Mouse (Mus musculus) midbrain, postnatal 0 days (tissue): Measurements from ENCODE around the gene Tmem240. TPM values are rescaled to one million over a fixed set of nuclear protein-coding genes. Genes with fewer than 3 reads are reported as not detected.

Experiments used
- ATAC-seq: fragments of 200-750 bp; cut with Nextera tagmentation; 2 replicates; pipeline ENCODE4 v1.8.0; 2017; ENCODE audit warnings: moderate number of reproducible peaks, mild to moderate bottlenecking, moderate TSS enrichment, moderate library complexity; ENCODE audit not compliant: low FRiP score
- DNase-seq: peaks from one replicate; pipeline ENCODE4 v3.0.0-alpha.2; 2015; ENCODE audit warnings: low spot score
- H3K27ac ChIP-seq: fragments of 300-500 bp; sonication (generic); 2 replicates; pipeline ENCODE4 v1.5.1; 2014; ENCODE audit warnings: low read depth, mild to moderate bottlenecking, low read length, mixed read lengths
- H3K27me3 ChIP-seq: fragments of 300-500 bp; sonication (generic); 2 replicates; pipeline ENCODE4 v1.6.1; 2014; ENCODE audit warnings: low read length, control low read depth, mixed read lengths; ENCODE audit not compliant: insufficient read depth
- H3K36me3 ChIP-seq: fragments of 300-500 bp; sonication (generic); 2 replicates; pipeline ENCODE4 v1.6.1; 2014; ENCODE audit warnings: low read length, control low read depth, mixed read lengths; ENCODE audit not compliant: insufficient read depth
- H3K4me1 ChIP-seq: fragments of 300-500 bp; sonication (generic); 2 replicates; pipeline ENCODE4 v1.6.1; 2014; ENCODE audit warnings: mild to moderate bottlenecking, control low read depth, antibody characterized with exemption, low read length, mixed read lengths; ENCODE audit not compliant: insufficient read depth
- H3K4me2 ChIP-seq: fragments of 300-500 bp; sonication (generic); 2 replicates; pipeline ENCODE4 v1.6.1; 2014; ENCODE audit warnings: low read depth, mild to moderate bottlenecking, low read length, mixed read lengths; ENCODE audit not compliant: poor library complexity, severe bottlenecking
- H3K4me3 ChIP-seq: fragments of 300-500 bp; sonication (generic); 2 replicates; pipeline ENCODE4 v1.5.1; 2014; ENCODE audit warnings: low read depth, mild to moderate bottlenecking, low read length, moderate library complexity
- H3K9ac ChIP-seq: fragments of 300-500 bp; sonication (generic); replicated peaks from 2 replicates; pipeline ENCODE4 v1.6.1; 2014; ENCODE audit warnings: mild to moderate bottlenecking, low read length, moderate library complexity, mixed read lengths; ENCODE audit not compliant: poor library complexity, severe bottlenecking
- H3K9me3 ChIP-seq: fragments of 300-500 bp; sonication (generic); 2 replicates; pipeline ENCODE4 v1.6.1; 2016; ENCODE audit warnings: low read length, control low read depth
- CTCF ChIP-seq: IDR thresholded peaks from 2 replicates; pipeline ENCODE4 v1.5.1; 2016; ENCODE audit warnings: antibody characterized with exemption, mild to moderate bottlenecking
- WGBS: fragments of 180-500 bp; shearing (Covaris S2); extraction: QIAGEN DNeasy Blood & Tissue Kit; methylation state at CpG from one replicate; pipeline ENCODE4 v1.1.7; 2014; 5-methylcytosine and 5-hydroxymethylcytosine counted together
- polyA plus RNA-seq: library from polyadenylated mRNA; unstranded; fragments of >200 nt; fragmentation: Nextera tagmentation; extraction: Ambion mirVana; gene quantifications from 2 replicates; pipeline ENCODE4 v1.2.1, GENCODE M21; 2015
- total RNA-seq: library from RNA; depleted of rRNA; stranded (reverse); fragments of >200 nt; gene quantifications from 2 replicates; pipeline ENCODE4 v1.2.3, GENCODE M21; 2014

Gene Tmem240
- total and polyA plus RNA-seq, 2 experiments from 2014 or later = 34.9 to 78.0 TPM

GRCm38 (mm10) chr4:155761356-155762099 lies 26.9 kb downstream of the Tmem240 start:
- H3K27ac ChIP-seq = no peak overlapping the region
- peaks cover 10% of the 10 kb centered on the region for H3K4me1 ChIP-seq
- H3K9ac ChIP-seq = peak overlapping the region; percentile 56
- no peak for TF ChIP-seq CTCF
- no peaks in the 10 kb centered on the region for H3K27me3 ChIP-seq
- DNase-seq = no peak
- no peaks in the 10 kb centered on the region for H3K36me3 ChIP-seq
- H3K9me3 ChIP-seq = no peaks in the 10 kb centered on the region
- peak overlapping the region; percentile 97 for H3K4me2 ChIP-seq
- WGBS = 2% methylated on average over 28 of the region's 28 CpGs
- 0 out of 2 replicates have a peak, but pooled peaks have one; percentile 9 for ATAC-seq
- peak overlapping the region; percentile 76 for H3K4me3 ChIP-seq

DNA sequence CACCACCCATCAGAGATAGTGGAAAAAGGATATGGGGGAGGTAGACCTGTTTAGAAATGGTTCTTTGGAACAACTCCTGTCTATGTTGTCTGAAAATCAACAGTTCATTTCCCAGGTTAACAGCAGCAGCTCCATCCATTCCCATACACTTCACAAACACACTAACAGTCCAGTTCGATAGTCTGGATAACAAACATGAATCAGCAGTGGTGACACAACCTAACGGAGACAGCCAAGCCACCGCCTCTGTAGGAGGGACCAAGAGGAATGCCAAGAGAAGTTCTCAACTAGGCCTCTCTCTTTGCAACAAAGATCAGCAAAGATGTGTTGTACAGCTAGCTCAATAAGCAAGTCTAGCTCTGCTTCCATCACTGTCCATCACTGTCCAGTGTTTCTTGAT lies 27.8 kb downstream of the Tmem240 start:
- Histone ChIP-seq H3K27me3 (no peaks in the 10 kb centered on the region), H3K4me3 (no peak overlapping the region), H3K4me2 (no peak overlapping the region), H3K9ac (no peak overlapping the region), H3K36me3 (no peaks in the 10 kb centered on the region), H3K27ac (no peak overlapping the region), H3K4me1 (peaks cover 10% of the 10 kb centered on the region), H3K9me3 (no peaks in the 10 kb centered on the region)
- TF ChIP-seq CTCF = no peak
- DNase-seq (no peak), ATAC-seq (no peak)
- WGBS = 92% methylated on average over 3 of the region's 3 CpGs

DNA sequence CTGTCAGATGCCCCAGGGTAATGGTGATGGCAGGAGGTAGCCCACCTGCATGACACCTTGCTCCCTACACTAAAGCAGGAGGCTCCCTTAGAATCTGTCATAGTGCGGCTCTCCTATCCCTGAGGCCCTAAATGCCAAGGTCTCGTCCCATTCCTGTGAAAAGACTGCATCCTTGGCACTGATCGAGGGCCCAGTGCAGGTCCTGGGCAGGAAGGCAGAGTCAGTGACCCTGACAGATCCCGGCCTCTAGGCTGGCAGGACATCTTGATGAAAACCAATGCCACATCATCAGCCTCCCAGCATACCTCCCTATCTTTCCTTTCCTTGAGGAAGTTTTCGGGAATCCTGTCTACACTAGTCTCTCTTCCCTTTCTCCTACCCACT lies 34.9 kb downstream of the Tmem240 start:
- DNase-seq = no peak
- WGBS = 66% methylated on average over 5 of the region's 5 CpGs
- Histone ChIP-seq H3K36me3 (no peaks in the 10 kb centered on the region), H3K4me2 (peak overlapping the region; percentile 64), H3K9me3 (no peaks in the 10 kb centered on the region), H3K27me3 (no peaks in the 10 kb centered on the region), H3K27ac (no peak overlapping the region), H3K4me1 (no peaks in the 10 kb centered on the region), H3K4me3 (peak overlapping the region; percentile 41), H3K9ac (peak overlapping the region; percentile 59; the same call in 1 of the 2 replicates)
- no peak for TF ChIP-seq CTCF
- no peak for ATAC-seq

- peak overlapping the region; percentile 72 for H3K27ac ChIP-seq
- DNase-seq (peak; percentile 83), ATAC-seq (peak; percentile 77)
- TF ChIP-seq CTCF = peak; percentile 97
- no peaks in the 10 kb centered on the region for H3K9me3 ChIP-seq
- peak overlapping the region; percentile 64 for H3K4me2 ChIP-seq
- H3K27me3 ChIP-seq = no peaks in the 10 kb centered on the region
- H3K4me1 ChIP-seq = peaks cover 3% of the 10 kb centered on the region; the same call in 1 of the 2 replicates
- peak overlapping the region; percentile 59 for H3K9ac ChIP-seq
- under 1% methylated on average over 39 of the region's 39 CpGs for WGBS
- peak overlapping the region; percentile 41 for H3K4me3 ChIP-seq
- no peaks in the 10 kb centered on the region for H3K36me3 ChIP-seq
Measured at GRCm38 (mm10) chr4:155769880-155770512, 35.4 kb downstream of the Tmem240 start.

GRCm38 (mm10) chr4:155770626-155771025 lies 36.0 kb downstream of the Tmem240 start:
- Histone ChIP-seq H3K4me3 (peak overlapping the region; percentile 41), H3K4me1 (peaks cover 4% of the 10 kb centered on the region; the same call in 1 of the 2 replicates), H3K27ac (peak overlapping the region; percentile 72; the same call in 1 of the 2 replicates), H3K9me3 (no peaks in the 10 kb centered on the region), H3K4me2 (peak overlapping the region; percentile 64), H3K36me3 (no peaks in the 10 kb centered on the region), H3K27me3 (no peaks in the 10 kb centered on the region), H3K9ac (peak overlapping the region; percentile 59; the same call in 1 of the 2 replicates)
- DNase-seq (no peak), ATAC-seq (no peak; the same call in 1 of the 2 replicates)
- no peak for TF ChIP-seq CTCF
- 40% methylated on average over 24 of the region's 24 CpGs for WGBS

DNA sequence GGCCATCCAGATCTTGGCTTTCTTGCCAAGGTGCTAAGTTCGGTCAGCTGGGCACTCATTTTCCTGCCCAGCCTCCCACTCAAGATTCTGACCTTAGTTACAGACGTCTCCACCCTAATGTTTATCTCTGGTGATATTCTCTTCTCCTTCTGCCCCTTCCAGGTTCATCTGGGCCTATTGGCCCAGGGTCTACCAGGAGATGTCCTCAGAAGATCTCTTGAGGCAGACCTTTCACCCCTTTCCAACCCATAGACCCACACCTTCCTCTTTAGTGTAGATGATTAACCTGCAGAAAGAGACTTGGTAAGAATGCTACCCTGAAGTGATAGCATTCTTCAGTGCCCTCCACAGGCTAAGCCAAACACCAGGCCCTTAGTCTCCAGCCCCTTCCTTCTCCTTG lies 37.1 kb downstream of the Tmem240 start:
- H3K27ac ChIP-seq = no peak overlapping the region
- H3K9me3 ChIP-seq = no peaks in the 10 kb centered on the region
- no peaks in the 10 kb centered on the region for H3K27me3 ChIP-seq
- no peak overlapping the region for H3K9ac ChIP-seq
- ATAC-seq = no peak
- H3K4me3 ChIP-seq = no peak overlapping the region
- WGBS = 86% methylated on average over 2 of the region's 2 CpGs
- DNase-seq = no peak
- H3K4me2 ChIP-seq = no peak overlapping the region
- no peaks in the 10 kb centered on the region for H3K36me3 ChIP-seq
- peaks cover 4% of the 10 kb centered on the region; the same call in 1 of the 2 replicates for H3K4me1 ChIP-seq
- TF ChIP-seq CTCF = no peak
